Mouse (Mus musculus) stomach, postnatal 0 days (tissue): ENCODE data around the gene Tns3. TPM values are rescaled to one million over a fixed set of nuclear protein-coding genes. Genes with fewer than 3 reads are reported as not detected.
A peak's percentile ranks its signal among the peaks of the same experiment; 100 is the strongest.

Experiments
- ATAC-seq: fragments of 200-750 bp; cut with Nextera tagmentation; 2 replicates; pipeline ENCODE4 v1.8.0; 2017; ENCODE audit not compliant: low FRiP score, low TSS enrichment
- DNase-seq: peaks from one replicate; pipeline ENCODE4 v3.0.0-alpha.2; 2016; ENCODE audit warnings: low spot score
- H3K27ac ChIP-seq: fragments of 300-500 bp; sonication (generic); replicated peaks from 2 replicates; pipeline ENCODE4 v1.5.1; 2014; ENCODE audit warnings: mild to moderate bottlenecking, control low read depth
- H3K27me3 ChIP-seq: fragments of 300-500 bp; sonication (generic); 2 replicates; pipeline ENCODE4 v1.6.1; 2014; ENCODE audit warnings: low read length; ENCODE audit not compliant: control insufficient read depth, insufficient read depth
- H3K36me3 ChIP-seq: fragments of 300-500 bp; sonication (generic); 2 replicates; pipeline ENCODE4 v1.6.1; 2014; ENCODE audit warnings: low read length, mixed read lengths; ENCODE audit not compliant: control insufficient read depth, insufficient read depth
- H3K4me1 ChIP-seq: fragments of 300-500 bp; sonication (generic); replicated peaks from 2 replicates; pipeline ENCODE4 v1.6.1; 2014; ENCODE audit warnings: antibody characterized with exemption; ENCODE audit not compliant: control insufficient read depth, insufficient read depth
- H3K4me2 ChIP-seq: fragments of 300-500 bp; sonication (generic); replicated peaks from 2 replicates; pipeline ENCODE4 v1.6.1; 2014; ENCODE audit warnings: low read depth, mild to moderate bottlenecking, control low read depth, moderate library complexity
- H3K4me3 ChIP-seq: fragments of 300-500 bp; sonication (generic); 2 replicates; pipeline ENCODE4 v1.5.1; 2014; ENCODE audit warnings: low read depth, low read length, control low read depth
- H3K9ac ChIP-seq: fragments of 300-500 bp; sonication (generic); 2 replicates; pipeline ENCODE4 v1.6.1; 2014; ENCODE audit warnings: mild to moderate bottlenecking, low read length, control low read depth, mixed read lengths
- H3K9me3 ChIP-seq: fragments of 300-500 bp; sonication (generic); 2 replicates; pipeline ENCODE4 v1.6.1; 2016; ENCODE audit warnings: low read length; ENCODE audit not compliant: control insufficient read depth
- CTCF ChIP-seq: IDR thresholded peaks from 2 replicates; pipeline ENCODE4 v1.5.1; 2016; ENCODE audit warnings: antibody characterized with exemption, low read depth, mild to moderate bottlenecking, moderate library complexity
- EP300 ChIP-seq: optimal IDR thresholded peaks from 2 replicates; pipeline ENCODE3; 2016; ENCODE audit warnings: antibody characterized with exemption
- WGBS: fragments of 180-500 bp; shearing (Covaris S2); extraction: QIAGEN DNeasy Blood & Tissue Kit; methylation state at CpG from one replicate; pipeline ENCODE4 v1.1.7; 2014; 5-methylcytosine and 5-hydroxymethylcytosine counted together
- polyA plus RNA-seq: library from polyadenylated mRNA; unstranded; fragments of >200 nt; fragmentation: Nextera tagmentation; extraction: Ambion mirVana; gene quantifications from 2 replicates; pipeline ENCODE4 v1.2.1, GENCODE M21; 2015

Tns3 gene
- polyA plus RNA-seq, 1 experiment from 2014 or later: 10.4 TPM

DNA sequence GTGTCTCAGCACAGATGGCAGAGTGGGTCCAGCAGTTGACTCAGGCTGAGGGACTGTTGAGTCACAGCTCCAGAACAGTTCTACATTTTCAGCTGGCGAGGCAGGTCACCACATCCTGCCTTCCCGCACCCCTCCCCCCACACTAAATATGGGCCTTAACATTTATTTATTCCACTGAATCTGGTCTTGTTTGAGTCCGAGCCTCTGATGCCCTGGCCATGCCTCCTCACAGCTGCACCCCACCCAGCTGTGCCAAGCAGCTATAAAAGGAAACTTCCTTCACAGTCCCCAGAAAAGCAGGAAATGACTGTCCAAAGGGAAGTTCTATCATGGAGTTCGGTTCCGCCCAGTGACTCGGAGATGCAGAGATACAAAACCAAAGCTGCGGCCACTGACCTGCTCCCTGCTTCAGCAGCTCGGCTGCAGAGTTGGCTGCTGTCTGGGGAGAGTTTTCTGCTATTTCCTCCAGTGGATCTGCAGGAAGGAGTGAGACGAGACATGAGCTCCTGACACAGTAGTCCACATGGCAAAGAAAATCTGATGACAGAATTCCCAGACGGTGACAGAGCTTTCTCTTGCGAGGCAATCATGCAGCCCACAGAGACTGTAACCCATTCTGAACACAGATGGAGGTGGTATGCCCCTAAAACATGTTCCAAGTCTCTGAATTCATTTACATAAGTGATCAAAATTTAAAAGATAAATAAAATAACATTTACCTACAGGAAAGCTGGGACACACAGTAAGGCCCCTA, 220.6 kb downstream of the Tns3 start:
- no peak overlapping the region for H3K4me2 ChIP-seq
- no peaks in the 10 kb centered on the region for H3K9me3 ChIP-seq
- TF ChIP-seq CTCF (no peak), EP300 (no peak)
- no peaks in the 10 kb centered on the region for H3K4me1 ChIP-seq
- no peak overlapping the region for H3K4me3 ChIP-seq
- no peak overlapping the region for H3K27ac ChIP-seq
- H3K9ac ChIP-seq: no peak overlapping the region
- DNase-seq (peak; percentile 25), ATAC-seq (peak; percentile 64)
- peaks cover 21% of the 10 kb centered on the region; the same call in 1 of the 2 replicates for H3K36me3 ChIP-seq
- 67% methylated on average over 11 of the region's 11 CpGs for WGBS
- H3K27me3 ChIP-seq: no peaks in the 10 kb centered on the region

DNA sequence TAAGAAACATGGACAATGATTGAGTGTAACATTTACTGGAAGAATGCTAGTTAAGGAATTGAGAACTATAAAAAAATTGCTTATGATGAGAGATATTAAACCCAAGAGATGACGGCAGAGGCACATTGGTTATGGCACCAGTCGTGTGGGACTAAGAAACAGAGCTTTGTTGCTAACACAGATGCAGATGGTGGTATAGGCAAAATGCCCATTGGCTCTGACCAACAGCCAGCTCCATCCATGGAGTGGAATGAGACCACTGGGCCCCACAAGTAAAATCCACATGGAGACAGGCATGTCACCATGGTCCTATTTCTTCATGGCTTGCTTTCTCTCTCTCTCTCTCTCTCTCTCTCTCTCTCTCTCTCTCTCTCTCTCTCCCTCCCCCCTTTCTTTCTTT, 223.6 kb downstream of the Tns3 start:
- WGBS: 83% methylated on average over 2 of the region's 2 CpGs
- no peak overlapping the region for H3K27ac ChIP-seq

DNA sequence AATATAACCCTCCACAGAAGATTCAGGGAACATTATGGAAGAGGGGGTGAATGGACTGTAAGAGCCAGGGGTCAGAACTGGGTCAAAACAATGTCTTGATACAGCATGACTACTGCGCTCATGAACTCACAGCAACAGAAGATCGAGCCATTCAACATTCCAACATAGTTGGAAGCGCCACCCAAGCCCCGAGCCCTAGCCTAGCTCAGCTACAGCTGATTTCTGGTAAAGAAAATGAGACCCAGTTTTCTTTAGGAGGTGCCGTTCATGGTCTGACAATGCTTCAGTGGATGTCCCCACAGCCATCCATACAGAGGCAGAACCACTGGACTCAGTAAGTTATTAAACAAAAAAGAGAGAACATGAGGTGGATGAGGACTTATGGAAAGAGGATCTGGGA, 224.1 kb downstream of the Tns3 start:
- no peak overlapping the region for H3K27ac ChIP-seq
- no peak overlapping the region for H3K4me2 ChIP-seq
- H3K9ac ChIP-seq: no peak overlapping the region
- TF ChIP-seq EP300 (no peak), CTCF (no peak)
- H3K27me3 ChIP-seq: no peaks in the 10 kb centered on the region
- H3K9me3 ChIP-seq: no peaks in the 10 kb centered on the region
- ATAC-seq (no peak), DNase-seq (peak; percentile 4)
- H3K4me3 ChIP-seq: no peak overlapping the region
- no peaks in the 10 kb centered on the region for H3K4me1 ChIP-seq
- 87% methylated on average over 5 of the region's 5 CpGs for WGBS
- peaks cover 28% of the 10 kb centered on the region for H3K36me3 ChIP-seq

More for the DNA sequence above, 223.6 kb downstream of the Tns3 start:
- H3K4me1 ChIP-seq: no peaks in the 10 kb centered on the region
- ATAC-seq (no peak), DNase-seq (peak; percentile 9)
- peaks cover 27% of the 10 kb centered on the region for H3K36me3 ChIP-seq
- no peak overlapping the region for H3K9ac ChIP-seq
- H3K4me3 ChIP-seq: no peak overlapping the region
- H3K4me2 ChIP-seq: no peak overlapping the region
- no peak for TF ChIP-seq EP300
- no peak for TF ChIP-seq CTCF
- no peaks in the 10 kb centered on the region for H3K9me3 ChIP-seq
- H3K27me3 ChIP-seq: no peaks in the 10 kb centered on the region

DNA sequence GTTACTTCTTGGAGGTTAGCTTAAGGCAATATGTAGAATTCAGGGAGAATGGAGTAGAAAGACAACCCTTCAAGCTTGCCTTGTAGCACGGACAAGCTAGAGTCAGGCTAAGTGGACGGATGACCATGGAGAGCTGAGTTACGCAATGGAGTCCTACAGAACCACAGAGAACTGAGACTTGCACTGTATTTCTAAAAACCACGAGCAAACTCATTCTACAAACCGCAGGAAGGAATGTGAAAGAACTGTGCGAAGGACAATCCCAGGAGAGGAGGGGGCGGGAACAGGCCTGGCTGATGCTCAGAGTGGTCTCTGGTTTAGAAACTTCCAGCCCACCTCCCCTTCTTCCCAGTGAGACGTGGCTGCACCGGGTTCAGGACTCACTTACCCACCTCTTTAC, 225.3 kb downstream of the Tns3 start:
- Histone ChIP-seq H3K4me3 (no peak overlapping the region), H3K9ac (no peak overlapping the region), H3K4me2 (no peak overlapping the region), H3K27me3 (no peaks in the 10 kb centered on the region), H3K9me3 (no peaks in the 10 kb centered on the region), H3K27ac (no peak overlapping the region), H3K36me3 (peaks cover 35% of the 10 kb centered on the region), H3K4me1 (no peaks in the 10 kb centered on the region)
- no peak for ATAC-seq
- 85% methylated on average over 9 of the region's 9 CpGs for WGBS
- TF ChIP-seq CTCF (no peak), EP300 (no peak)
- no peak for DNase-seq

DNA sequence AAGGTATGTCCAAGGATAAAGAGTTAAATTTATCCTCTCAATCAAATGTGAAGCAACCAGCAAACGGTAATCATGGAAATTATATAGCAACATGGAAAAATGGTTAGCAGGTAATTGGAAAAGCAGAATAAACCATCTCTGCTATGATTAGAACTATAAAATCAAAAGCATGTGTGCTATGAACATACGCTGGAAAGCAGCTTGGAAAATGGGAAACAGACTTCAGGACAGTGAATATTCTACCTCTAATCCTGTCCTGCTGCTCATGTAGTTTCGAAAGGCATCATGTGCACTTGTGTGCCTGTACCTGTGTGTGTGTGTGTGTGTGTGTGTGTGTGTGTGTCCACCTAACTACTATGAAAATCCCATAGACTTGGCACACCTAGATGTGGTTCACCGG, 226.1 kb downstream of the Tns3 start:
- Histone ChIP-seq H3K4me3 (no peak overlapping the region), H3K9ac (no peak overlapping the region), H3K4me1 (no peaks in the 10 kb centered on the region), H3K36me3 (peaks cover 34% of the 10 kb centered on the region), H3K9me3 (no peaks in the 10 kb centered on the region), H3K27ac (no peak overlapping the region), H3K4me2 (no peak overlapping the region), H3K27me3 (no peaks in the 10 kb centered on the region)
- TF ChIP-seq EP300 (no peak), CTCF (no peak)
- ATAC-seq (no peak), DNase-seq (peak; percentile 7)
- WGBS: 93% methylated on average over 4 of the region's 4 CpGs

DNA sequence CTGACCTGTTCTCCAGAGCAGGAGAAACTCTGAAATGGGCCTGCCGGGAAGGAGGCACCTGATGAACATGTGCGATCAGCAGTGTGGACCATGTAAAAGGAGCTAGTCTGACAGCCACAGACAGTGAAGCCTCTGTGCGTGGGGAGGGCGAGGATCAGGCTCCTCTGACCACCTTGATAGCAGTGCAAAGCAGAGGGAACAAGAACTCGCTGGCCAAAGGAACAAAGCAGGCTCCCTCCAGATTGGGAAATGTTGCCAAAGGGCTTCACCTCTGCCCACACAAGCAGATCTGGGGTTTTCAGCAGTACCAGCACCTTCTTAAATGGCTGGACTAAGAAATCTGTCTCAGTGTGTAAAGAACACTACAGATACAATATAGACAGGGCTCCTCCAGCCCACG, 229.2 kb downstream of the Tns3 start:
- no peak for TF ChIP-seq EP300
- TF ChIP-seq CTCF: no peak
- DNase-seq (peak; percentile 9), ATAC-seq (no peak)
- Histone ChIP-seq H3K27me3 (no peaks in the 10 kb centered on the region), H3K4me1 (no peaks in the 10 kb centered on the region), H3K36me3 (peaks cover 31% of the 10 kb centered on the region), H3K4me2 (no peak overlapping the region), H3K9me3 (no peaks in the 10 kb centered on the region), H3K4me3 (no peak overlapping the region), H3K9ac (no peak overlapping the region), H3K27ac (no peak overlapping the region)
- WGBS: 92% methylated on average over 6 of the region's 6 CpGs
